Mouse (Mus musculus) urinary bladder, adult 2 months (tissue): ENCODE data around the gene Abcc5. TPM values are rescaled to one million over a fixed set of nuclear protein-coding genes. Genes with fewer than 3 reads are reported as not detected.
"Not testable (repeated sequence)": the region's sequence is repeated elsewhere in the genome, so short reads cannot be mapped to it uniquely, and the experiment has no call there.

ENCODE experiments used
- DNase-seq: peaks from one replicate; pipeline ENCODE4 v3.0.0; 2022; ENCODE audit warnings: low spot score
- polyA plus RNA-seq: library from polyadenylated mRNA; depleted of rRNA; stranded (reverse); fragments of >200 nt; gene quantifications from 2 replicates; pipeline ENCODE4 v1.2.3, GENCODE M21; 2012

Gene Abcc5
- polyA plus RNA-seq, 1 experiment: 170 TPM

DNA sequence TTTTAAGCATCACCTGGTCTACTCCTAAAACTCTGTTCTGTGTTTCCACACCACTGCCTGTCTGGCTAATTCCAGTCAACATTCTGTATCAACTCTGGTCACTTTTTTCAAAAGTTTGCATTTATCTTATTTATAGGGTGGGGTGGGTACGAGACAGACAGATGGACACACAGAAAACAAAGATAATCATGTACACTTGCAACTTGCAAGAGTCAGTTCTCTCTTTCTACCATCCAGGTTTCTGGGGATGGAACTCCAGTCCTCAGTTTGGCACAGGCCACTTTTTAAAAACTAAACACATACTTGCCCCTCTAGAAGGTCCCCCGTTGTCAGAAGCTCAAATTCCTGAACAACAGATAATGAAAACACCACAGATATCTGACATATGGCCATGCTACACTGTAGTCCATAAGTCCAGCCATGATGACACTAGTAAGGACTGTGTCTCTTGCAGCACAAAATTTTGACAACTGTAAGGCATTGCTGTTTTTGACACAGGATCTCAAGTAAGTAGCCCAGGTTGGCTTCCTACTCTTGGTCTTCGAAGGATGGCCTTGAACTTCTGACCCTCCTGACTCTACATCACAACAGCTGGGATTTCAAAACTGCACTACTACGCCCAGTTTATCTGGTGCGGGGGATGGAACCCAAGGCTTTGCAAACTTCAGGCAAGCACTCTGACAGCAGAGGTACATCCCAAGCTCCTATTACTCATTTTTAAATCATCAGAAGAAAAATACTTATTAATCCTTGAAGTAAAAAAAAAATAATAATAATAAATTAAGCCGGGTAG is 3.1 kb downstream of the Abcc5 start:
- no peak for DNase-seq

GRCm38 (mm10) chr16:20418054-20418453 is 8.1 kb downstream of the Abcc5 start:
- DNase-seq: no peak

GRCm38 (mm10) chr16:20416262-20416661 is 9.9 kb downstream of the Abcc5 start:
- DNase-seq: no peak

DNA sequence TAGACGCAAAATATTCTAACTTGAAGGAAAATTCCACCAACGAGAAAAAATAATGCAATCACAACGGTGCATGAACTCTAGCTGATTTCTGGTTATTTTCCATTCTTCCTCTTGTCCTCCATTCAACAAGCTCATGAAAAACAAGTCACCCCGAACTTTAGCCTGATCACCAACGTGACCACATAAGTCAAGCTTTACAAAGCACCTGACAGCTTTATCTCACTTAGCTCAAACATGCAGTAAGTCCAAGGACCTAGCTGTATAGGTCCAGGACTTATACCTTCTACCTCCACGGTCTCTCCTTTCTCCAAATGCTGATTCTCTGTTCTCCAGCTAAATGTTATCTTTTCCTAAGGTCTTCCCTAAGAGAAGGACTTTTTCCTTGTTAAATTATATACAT is 10.4 kb downstream of the Abcc5 start:
- DNase-seq: no peak

DNA sequence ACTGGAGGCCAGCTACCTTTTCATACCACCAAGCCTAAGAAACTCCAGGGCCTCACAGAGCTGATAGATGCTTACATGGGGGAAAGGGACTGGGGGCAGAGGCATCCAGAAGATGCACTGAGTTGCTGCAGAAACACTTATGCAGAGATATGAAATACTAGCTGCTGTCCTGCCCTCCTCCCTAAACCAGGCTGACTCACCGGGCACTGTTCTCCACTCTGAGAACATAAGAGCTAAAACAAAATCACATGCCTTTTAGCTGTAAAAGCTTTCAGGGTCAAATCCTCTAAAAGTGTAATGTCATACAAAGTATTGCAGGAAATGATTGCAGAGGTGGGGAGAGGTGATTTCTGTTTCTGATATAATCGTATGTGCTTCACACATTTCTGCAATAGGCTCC is 11.0 kb downstream of the Abcc5 start:
- no peak for DNase-seq

- no peak for DNase-seq
These were observed 12.3 kb downstream of the Abcc5 start for GRCm38 (mm10) chr16:20413870-20414331.

DNA sequence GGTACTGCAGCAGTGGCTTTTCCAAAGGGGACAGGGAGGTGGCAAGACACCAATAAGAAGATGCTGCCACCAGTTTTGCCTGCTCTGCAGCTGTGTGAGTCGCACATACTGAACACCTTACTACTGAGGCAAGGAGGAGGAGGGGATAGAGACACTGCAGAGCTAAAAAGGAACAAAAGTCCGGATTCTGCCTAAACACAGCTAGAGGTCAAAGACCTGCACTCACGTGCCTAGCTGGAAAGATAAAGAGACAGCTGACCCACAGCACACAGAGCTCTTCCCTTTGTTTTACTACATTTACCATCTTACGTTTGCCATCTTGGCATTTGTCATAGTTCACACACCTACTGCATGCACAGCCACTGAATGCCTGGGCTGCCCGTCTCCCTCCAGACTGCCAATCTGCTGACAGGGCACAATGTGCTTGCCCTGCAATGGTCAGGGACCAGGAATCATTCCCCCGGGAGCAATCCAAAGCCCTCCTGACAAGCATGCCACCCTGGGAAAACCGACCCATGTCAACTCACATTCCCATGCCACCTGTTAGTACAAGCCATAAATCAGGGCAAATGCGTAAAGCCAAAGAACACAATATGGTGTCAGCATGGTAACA is 14.1 kb downstream of the Abcc5 start:
- no peak for DNase-seq

- DNase-seq: no peak
These were observed 20.9 kb downstream of the Abcc5 start for GRCm38 (mm10) chr16:20405335-20405734.

GRCm38 (mm10) chr16:20403327-20403726 is 22.9 kb downstream of the Abcc5 start:
- no peak for DNase-seq

DNA sequence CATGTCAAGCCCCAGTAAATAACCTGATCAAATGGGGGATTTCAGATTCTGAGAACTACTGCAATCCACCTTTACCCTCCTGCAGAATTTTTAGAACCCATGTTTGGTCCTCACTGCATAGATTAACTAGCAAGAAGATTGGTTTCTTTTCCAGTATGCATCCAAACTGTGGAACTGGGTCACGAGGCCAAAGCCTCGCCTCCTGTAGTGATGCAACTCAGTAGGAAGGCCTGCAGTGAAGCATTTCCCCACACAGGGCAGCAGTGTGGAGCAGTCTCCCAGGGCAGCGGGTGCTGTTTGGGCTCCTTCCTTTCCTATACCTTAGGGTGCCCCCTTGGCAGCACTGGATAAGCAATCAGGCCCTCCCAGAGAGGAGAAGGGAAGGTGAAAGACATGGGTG is 24.6 kb downstream of the Abcc5 start:
- DNase-seq: no peak

GRCm38 (mm10) chr16:20400707-20401591 is 25.2 kb downstream of the Abcc5 start:
- no peak for DNase-seq

DNA sequence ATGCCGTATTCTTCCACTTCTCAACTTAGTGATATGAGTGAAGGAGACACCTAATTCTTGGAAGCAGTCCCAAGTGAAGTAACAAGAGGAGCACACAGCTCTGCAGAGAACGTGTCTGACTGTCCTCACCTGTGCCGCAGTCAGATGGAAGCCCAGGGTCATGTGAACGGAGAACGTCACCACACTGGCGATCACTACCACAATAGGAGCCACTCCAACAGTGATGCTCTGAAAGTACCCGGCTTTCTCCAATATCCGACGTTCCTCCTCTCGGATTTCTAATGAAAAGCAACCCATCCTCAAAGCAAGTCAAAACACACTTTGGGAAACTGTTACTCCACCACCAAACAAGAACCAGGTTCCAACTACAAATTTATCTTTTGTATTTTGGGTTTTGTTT is 29.3 kb downstream of the Abcc5 start:
- no peak for DNase-seq

DNA sequence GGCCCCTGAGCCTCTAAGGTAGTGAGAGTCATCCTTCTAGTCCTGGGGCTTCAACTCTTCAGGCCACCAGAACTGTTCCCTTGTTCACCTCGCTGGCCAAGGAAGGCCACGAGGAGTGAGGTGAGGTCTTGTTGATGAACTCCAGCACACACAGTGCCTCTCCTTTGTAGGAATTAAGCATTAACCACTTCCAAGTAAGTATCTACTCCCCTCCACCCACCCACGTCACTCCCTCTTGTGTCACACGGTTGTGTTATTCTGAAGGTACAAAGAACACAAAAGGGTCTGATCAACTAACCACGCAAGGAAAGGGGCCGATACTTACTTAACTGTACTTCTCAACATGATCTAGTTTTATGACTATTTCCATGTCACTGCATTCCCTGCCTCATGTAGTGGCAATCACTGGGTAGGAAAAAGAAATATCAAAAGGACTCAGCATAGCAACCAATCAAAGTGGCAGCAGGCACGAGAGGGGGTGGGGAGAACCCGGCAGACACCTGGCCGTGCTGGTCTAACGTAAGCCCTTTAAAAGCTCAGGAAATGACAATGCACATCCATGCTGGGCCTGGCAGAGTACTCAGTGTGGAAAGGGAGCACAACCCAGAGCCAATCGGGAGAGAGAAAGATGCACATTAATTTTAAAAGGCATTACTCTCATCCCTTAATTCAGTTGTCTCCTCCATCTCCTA is 30.8 kb downstream of the Abcc5 start:
- no peak for DNase-seq

DNA sequence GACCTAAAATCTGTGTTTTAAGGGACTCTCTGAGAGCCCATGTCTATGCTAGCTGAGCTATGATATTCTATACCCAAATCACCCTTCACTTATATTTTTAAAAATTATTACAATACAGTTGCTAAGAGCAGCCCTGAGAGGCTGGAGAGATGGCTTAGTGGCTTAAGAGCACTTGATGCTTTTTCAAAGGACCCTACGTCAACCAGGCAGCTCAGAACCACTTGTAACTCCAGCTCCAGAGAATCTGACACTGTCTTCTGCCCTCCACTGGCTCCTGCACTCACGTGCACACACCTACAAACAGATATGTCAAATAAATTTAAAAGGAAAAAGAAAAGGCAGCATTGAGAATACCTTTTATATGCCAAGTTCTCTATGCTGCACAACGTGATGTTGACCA is 34.4 kb downstream of the Abcc5 start:
- no peak for DNase-seq

GRCm38 (mm10) chr16:20390233-20390632 is 36.0 kb downstream of the Abcc5 start:
- DNase-seq: no peak

DNA sequence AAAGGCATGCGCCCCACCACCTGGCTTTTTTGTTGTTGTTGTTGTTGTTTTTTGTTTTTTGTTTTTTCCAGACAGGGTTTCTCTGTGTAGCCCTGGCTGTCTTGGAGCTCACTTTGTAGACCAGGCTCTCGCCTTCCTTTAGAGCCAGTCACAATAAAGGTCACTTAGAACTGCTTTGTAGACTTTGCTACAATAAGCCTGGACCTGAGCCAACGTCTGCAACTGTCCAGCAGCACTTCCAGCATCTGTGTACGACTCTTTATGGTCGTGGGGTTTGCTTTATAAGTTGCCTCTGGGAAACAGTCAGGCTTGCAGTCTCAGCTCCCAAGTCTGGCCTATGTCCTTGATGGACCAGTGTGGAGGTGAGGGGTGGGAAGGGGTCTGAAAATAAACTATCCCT is 45.2 kb downstream of the Abcc5 start:
- no peak for DNase-seq

DNA sequence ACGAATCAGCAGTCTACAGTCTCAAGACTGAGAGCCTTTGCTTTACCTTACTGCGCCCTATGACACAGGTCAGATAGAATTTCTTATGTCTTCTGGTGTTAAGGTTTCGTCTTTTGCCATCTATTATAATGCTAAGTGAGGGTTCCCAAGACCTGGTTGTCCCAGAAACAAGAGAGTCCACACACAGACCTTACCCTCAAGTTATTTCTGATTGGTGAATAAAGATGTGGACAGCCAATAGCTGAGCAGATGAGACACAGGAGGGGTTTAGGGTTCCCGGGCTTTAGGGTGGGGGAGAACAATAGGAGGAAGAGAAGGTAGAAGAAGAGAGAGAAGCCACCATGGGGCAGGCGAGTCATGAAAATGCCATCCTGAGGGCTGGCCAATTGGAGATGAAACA is 50.9 kb downstream of the Abcc5 start:
- no peak for DNase-seq

GRCm38 (mm10) chr16:20371731-20372130 is 54.5 kb downstream of the Abcc5 start:
- DNase-seq: no peak

DNA sequence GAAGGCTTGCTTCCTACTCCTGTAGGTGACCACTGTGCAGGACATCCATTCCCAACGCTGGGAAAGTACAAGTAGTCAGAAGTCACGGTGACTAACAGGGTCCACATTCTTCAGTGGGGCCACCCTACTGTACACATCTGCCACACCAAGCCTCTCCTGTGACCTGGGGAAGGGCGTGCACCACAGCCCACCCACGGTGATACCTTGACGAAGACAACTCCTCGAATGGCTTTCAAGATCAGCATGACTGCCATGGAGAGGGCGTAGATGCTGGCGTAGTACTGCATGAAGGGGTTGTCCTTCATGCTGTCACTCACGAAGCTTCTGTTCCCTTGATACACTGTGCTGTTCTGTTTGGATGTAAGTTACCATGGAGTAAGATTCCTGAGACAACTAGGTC is 58.0 kb downstream of the Abcc5 start:
- no peak for DNase-seq

DNA sequence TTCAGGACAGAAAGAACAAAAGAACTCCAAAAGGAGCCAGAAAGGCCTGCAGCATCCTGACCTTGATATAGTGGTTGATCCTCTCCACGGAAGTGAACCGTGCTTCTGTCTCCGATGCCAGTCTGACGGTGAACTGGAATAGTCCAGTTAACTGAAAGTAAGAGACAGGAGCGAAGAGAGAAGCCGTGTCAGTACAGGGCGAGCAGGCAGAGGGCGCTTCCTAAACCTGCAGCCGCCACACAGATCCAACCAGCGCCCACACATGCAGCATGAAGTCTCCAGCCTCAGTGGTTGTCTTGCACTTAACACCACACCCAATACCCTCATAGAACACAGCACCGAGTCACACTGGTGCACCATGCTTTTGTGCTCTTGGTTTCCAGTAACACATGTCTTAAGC is 64.1 kb downstream of the Abcc5 start:
- no peak for DNase-seq

DNA sequence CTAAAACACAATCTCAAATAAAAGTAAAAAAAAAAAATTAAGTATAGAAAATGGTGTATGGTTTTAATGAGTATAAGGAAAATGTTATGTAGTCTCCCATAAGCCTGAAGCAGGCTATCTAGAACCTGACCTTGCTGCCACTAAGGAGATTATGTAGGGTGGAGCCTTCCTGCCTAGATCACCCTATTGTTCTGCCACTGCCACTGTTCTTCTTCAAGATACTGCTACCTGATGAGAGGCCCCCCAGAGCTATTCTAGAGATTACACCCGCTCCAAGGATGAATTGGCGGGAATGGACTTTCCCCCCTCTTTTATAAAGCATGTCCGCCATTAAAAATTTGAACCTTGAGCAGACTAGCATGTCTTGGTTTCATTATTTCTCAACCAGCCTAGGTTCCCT is 64.7 kb downstream of the Abcc5 start:
- not testable (repeated sequence) for DNase-seq
